Mouse (Mus musculus): ENCODE data around the gene Spcs2. TPM values are rescaled to one million over a fixed set of nuclear protein-coding genes. Genes with fewer than 3 reads are reported as not detected.

The Spcs2 gene
- polyA plus RNA-seq, 1 experiment, result 91.7 TPM

DNA sequence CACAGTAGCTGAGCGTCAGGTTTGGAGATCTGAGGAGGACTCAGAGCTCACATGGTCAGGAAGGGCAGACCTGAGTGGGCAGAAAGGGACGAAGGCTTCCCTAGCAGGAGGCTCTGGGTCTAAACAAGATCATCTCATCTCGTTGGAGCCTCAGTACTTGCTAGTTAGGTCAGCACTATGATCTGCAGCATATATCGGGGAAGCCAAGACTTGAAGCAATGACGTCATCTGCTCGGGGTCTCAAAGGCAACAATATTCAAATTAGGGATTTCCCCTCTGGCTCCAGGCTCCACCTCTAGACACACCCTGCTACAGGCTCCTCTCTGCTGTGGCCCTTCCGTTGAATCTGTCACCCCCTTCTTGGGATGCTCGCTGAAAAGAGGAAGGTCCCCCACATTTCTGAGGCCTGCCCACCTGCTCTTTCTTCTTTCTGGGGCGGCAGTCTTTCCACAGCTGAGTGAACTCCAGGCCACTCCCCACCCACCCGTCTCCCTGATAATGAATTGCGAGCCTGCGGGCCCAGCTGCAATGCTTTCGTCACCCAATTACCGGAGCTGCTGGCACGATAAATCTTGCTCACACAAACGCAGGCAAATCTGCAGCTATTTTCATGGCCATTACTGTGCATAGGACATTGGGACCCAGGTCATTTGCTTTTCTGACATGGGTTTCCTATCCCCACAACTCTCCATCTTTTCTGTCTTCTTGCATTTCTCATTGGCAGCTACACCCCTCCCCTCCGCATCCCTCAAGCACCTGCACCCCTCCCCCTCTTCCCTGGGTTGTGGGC lies 67.9 kb downstream of the Spcs2 start:
- Histone ChIP-seq H3K36me3 (ENCODE audit: control insufficient read depth, insufficient read depth, low read length) (no peaks in the 10 kb centered on the region), H3K4me1 (replicated peaks; ENCODE audit: control insufficient read depth, insufficient read depth, low read length) (peaks cover 24% of the 10 kb centered on the region), H3K27me3 (ENCODE audit: control insufficient read depth, insufficient read depth, low read length) (no peaks in the 10 kb centered on the region), H3K4me3 (ENCODE audit: control insufficient read depth, insufficient read depth, low read length) (0 out of 2 replicates have a peak overlapping the region, but pooled peaks have one; percentile 5), H3K27ac (ENCODE audit: control insufficient read depth, insufficient read depth, low read length) (no peak overlapping the region)
- DNase-seq, result peak; percentile 58
- TF ChIP-seq POLR2A (IDR thresholded peaks at IDR 0.05; ENCODE audit: control insufficient read depth, extremely low read depth, insufficient read depth, low read length, poor library complexity) (no peak), CTCF (IDR thresholded peaks at IDR 0.05; ENCODE audit: borderline replicate concordance, control insufficient read depth, extremely low read depth, insufficient read depth, low read length, poor library complexity) (no peak)
- WGBS, result 10% methylated on average over 17 of the region's 17 CpGs

GRCm38 (mm10) chr7:99794096-99794495 lies 69.2 kb downstream of the Spcs2 start:
- H3K4me1 ChIP-seq (replicated peaks; ENCODE audit: control insufficient read depth, insufficient read depth, low read length), result peaks cover 24% of the 10 kb centered on the region
- H3K4me3 ChIP-seq (ENCODE audit: control insufficient read depth, insufficient read depth, low read length), result no peak overlapping the region
- WGBS, result 64% methylated on average over 2 of the region's 2 CpGs
- H3K27ac ChIP-seq (ENCODE audit: control insufficient read depth, insufficient read depth, low read length), result no peak overlapping the region
- TF ChIP-seq CTCF (IDR thresholded peaks at IDR 0.05; ENCODE audit: borderline replicate concordance, control insufficient read depth, extremely low read depth, insufficient read depth, low read length, poor library complexity) (no peak), POLR2A (IDR thresholded peaks at IDR 0.05; ENCODE audit: control insufficient read depth, extremely low read depth, insufficient read depth, low read length, poor library complexity) (no peak)
- no peak for DNase-seq
- H3K27me3 ChIP-seq (ENCODE audit: control insufficient read depth, insufficient read depth, low read length), result no peaks in the 10 kb centered on the region
- no peaks in the 10 kb centered on the region for H3K36me3 ChIP-seq (ENCODE audit: control insufficient read depth, insufficient read depth, low read length)

DNA sequence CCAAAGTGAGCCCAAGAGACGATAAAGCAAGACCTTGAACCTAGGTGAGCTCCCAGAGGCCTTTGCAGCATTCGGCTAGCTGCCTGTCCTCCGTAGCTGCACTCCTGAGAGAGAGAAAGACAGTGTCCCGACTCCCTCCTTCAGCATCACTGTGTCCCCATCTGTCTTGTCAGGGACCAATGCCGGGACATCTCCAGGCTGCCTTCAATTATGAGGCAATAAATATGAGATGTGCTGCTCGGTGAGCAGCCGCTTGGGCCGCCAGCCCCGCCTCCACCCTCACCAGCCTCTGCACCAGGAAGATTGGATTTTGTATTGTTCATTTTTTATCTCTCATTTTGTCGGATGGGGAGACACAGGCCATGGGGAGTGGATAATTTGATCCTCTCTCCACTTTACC lies 72.4 kb downstream of the Spcs2 start:
- Histone ChIP-seq H3K4me3 (ENCODE audit: control insufficient read depth, insufficient read depth, low read length) (no peak overlapping the region), H3K4me1 (replicated peaks; ENCODE audit: control insufficient read depth, insufficient read depth, low read length) (peaks cover 13% of the 10 kb centered on the region), H3K36me3 (ENCODE audit: control insufficient read depth, insufficient read depth, low read length) (no peaks in the 10 kb centered on the region), H3K27ac (ENCODE audit: control insufficient read depth, insufficient read depth, low read length) (no peak overlapping the region), H3K27me3 (ENCODE audit: control insufficient read depth, insufficient read depth, low read length) (no peaks in the 10 kb centered on the region)
- 94% methylated on average over 10 of the region's 10 CpGs for WGBS
- TF ChIP-seq CTCF (IDR thresholded peaks at IDR 0.05; ENCODE audit: borderline replicate concordance, control insufficient read depth, extremely low read depth, insufficient read depth, low read length, poor library complexity), result no peak
- no peak for TF ChIP-seq POLR2A (IDR thresholded peaks at IDR 0.05; ENCODE audit: control insufficient read depth, extremely low read depth, insufficient read depth, low read length, poor library complexity)
- DNase-seq, result no peak

DNA sequence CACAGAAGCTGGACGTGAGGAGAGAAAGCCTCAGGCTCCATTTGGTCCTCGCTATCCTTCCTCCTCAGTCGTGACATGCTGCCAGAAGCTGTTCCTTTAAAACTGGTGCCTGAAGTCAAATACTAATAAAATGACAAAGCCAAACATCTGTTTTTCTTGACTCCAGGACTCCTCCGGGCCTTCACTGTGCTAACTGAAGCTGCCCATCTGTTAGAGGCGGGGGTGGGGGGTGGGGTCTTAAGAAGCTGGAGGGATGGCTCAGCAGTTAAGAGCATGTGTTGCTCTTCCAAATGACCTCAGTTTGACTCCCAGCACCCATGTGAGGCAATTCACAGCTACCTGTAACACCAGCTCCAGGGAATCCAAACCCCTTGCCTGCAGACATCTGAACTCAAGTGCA lies 74.7 kb downstream of the Spcs2 start:
- no peak overlapping the region for H3K4me3 ChIP-seq (ENCODE audit: control insufficient read depth, insufficient read depth, low read length)
- TF ChIP-seq POLR2A (IDR thresholded peaks at IDR 0.05; ENCODE audit: control insufficient read depth, extremely low read depth, insufficient read depth, low read length, poor library complexity), result no peak
- no peak for TF ChIP-seq CTCF (IDR thresholded peaks at IDR 0.05; ENCODE audit: borderline replicate concordance, control insufficient read depth, extremely low read depth, insufficient read depth, low read length, poor library complexity)
- H3K36me3 ChIP-seq (ENCODE audit: control insufficient read depth, insufficient read depth, low read length), result no peaks in the 10 kb centered on the region
- H3K4me1 ChIP-seq (replicated peaks; ENCODE audit: control insufficient read depth, insufficient read depth, low read length), result no peaks in the 10 kb centered on the region
- 86% methylated on average over 5 of the region's 5 CpGs for WGBS
- H3K27me3 ChIP-seq (ENCODE audit: control insufficient read depth, insufficient read depth, low read length), result no peaks in the 10 kb centered on the region
- DNase-seq, result no peak
- no peak overlapping the region for H3K27ac ChIP-seq (ENCODE audit: control insufficient read depth, insufficient read depth, low read length)

DNA sequence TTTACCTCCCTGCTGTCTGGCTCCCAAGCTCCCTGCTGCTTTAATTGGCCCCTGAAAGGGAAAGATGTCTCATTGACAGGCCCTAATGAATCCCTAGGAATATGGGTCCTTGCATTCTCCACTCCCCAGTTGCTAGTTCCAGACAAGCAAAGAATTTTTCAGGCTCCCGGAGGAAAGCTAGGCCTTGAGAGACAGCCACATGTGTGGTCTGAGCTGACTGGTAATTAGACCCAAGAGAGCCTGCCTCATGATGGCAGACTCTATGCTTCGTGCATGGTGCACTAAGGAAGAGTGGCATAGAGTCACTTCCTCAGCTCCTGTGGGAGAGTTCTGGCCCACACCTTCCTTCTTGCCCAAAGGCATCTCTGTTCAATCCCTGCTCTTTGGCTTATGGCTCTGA lies 75.3 kb downstream of the Spcs2 start:
- no peak for DNase-seq
- Histone ChIP-seq H3K27ac (ENCODE audit: control insufficient read depth, insufficient read depth, low read length) (no peak overlapping the region), H3K4me3 (ENCODE audit: control insufficient read depth, insufficient read depth, low read length) (no peak overlapping the region), H3K36me3 (ENCODE audit: control insufficient read depth, insufficient read depth, low read length) (no peaks in the 10 kb centered on the region), H3K27me3 (ENCODE audit: control insufficient read depth, insufficient read depth, low read length) (no peaks in the 10 kb centered on the region), H3K4me1 (replicated peaks; ENCODE audit: control insufficient read depth, insufficient read depth, low read length) (no peaks in the 10 kb centered on the region)
- WGBS, result 91% methylated on average over 2 of the region's 2 CpGs
- TF ChIP-seq CTCF (IDR thresholded peaks at IDR 0.05; ENCODE audit: borderline replicate concordance, control insufficient read depth, extremely low read depth, insufficient read depth, low read length, poor library complexity) (no peak), POLR2A (IDR thresholded peaks at IDR 0.05; ENCODE audit: control insufficient read depth, extremely low read depth, insufficient read depth, low read length, poor library complexity) (no peak)

Other genes with a start within 250 kb of the Spcs2 start
- 3.8 and 4.6 TPM in 2 replicates for gene Tpbgl, start 236.4 kb downstream of the Spcs2 start, polyA plus RNA-seq (2012; rRNA removed)
- gene Slco2b1, start 152.1 kb downstream of the Spcs2 start, polyA plus RNA-seq (2012; rRNA removed), result 29.8 and 36.1 TPM in 2 replicates
- not detected in 2 replicates for gene Olfr520, start 133.2 kb downstream of the Spcs2 start, polyA plus RNA-seq (2012; rRNA removed)
- not detected in 2 replicates for gene Olfr521, start 100.0 kb downstream of the Spcs2 start, polyA plus RNA-seq (2012; rRNA removed)
- 32.1 and 49.1 TPM in 2 replicates for gene Neu3, start 35.0 kb downstream of the Spcs2 start, polyA plus RNA-seq (2012; rRNA removed)
- 26.0 and 36.9 TPM in 2 replicates for gene Xrra1, start 4.3 kb downstream of the Spcs2 start, polyA plus RNA-seq (2012; rRNA removed)
- 13.3 and 16.4 TPM in 2 replicates for gene Rnf169, start 117.0 kb upstream of the Spcs2 start, polyA plus RNA-seq (2012; rRNA removed)
- gene Chrdl2, start 142.7 kb upstream of the Spcs2 start, polyA plus RNA-seq (2012; rRNA removed), result 0.05 TPM in 1 of 2 replicates, not detected in the other